Mouse (Mus musculus): Measurements from ENCODE around the gene Safb2.

Gene Safb2

DNA sequence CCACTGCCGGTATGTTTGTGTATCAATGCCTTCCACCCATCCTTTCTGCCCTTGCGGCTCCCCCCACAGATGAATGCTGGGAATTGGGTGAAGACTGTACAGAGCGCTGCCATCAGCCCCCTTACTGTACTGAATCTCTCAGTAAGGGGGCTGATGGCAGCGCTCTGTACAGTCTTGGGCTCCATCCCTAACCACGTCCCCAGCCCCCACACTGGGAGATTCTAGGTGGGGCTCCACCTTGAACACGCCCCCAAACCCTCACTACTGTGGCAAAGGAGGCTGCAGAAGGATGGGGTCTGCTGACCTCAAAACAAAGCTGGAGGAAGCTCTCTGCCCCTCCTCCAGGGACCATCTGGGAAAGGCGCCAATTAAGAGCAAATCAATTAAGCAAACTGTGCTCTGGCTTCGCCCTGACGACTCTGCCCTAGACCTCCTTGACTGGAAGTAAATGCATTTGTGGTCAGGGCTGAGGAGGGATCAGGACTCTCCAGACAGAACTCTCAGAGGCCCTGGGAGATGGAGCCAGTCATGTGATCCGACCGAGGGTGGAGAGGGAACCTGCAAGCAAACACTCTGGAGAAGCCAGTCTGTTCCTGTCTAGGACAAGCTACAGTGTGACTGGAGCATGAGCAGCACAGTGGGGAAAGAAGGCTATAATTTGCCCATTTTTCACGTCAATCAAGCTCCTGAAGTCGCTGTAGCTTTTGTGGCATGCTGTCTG is 68.5 kb downstream of the Safb2 start:
- DNase-seq (ENCODE audit: low spot score in 2 of 2) = no peak

DNA sequence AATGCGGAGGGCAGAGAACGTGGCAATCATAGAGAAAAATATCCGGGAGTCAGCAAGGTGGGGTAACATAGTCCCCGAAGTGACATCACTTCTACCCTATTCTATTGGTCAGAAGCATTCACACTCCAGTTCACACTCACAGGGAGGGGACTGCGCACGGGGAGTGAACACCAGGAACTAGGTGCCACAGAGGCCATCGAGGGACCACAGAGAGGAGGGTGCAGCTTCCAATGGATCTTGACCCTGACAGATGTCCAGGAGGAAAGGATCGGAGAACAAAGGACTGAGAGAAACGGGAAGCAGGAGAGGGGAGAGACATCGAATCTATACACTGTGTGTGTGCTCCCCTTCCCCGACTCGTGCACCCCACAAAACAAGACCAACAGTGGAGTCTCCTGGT is 69.5 kb downstream of the Safb2 start:
- DNase-seq (ENCODE audit: low spot score in 2 of 2) = no peak

DNA sequence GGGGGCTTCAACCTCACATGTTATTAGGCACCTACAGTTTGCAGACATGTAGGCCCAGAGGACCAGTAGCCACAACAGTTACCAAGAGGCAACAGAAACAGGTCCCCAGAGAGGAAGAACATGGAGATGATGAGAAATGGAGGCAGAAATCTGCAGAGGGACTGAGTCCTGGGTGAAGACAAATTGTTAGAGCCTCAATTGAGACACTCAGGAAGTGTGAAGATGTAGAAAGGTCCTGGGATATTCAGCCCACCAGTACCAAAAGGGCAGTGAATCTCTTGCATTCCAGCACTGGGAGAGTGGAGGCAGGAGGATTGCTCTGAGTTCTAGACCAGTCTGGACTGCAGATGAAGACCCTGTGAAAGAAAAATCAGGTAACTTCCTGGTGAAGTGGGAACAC is 70.1 kb downstream of the Safb2 start:
- no peak for DNase-seq (ENCODE audit: low spot score in 2 of 2)

DNA sequence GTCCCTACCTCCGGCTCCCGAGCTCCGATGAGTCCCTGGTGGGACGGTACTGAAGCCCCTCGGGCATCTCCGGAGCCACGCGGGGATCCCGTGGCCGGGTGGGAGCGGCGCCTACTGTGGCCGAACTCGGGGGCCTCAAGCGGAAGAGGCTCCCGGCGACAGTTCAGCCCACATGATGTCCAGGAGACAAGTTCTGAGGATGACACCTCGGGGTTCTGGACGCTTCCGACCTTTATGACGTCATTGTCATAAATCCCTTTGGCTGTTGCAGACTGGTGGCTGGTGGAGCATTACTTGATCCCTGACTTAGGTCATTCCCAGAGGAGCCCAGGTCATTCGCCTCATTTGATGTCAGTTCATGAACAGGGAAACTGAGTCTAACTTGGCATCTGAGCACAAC is 72.1 kb downstream of the Safb2 start, which contains the start of gene Znrf4:
Znrf4 (minus strand) TSS at position 122 of the 400 bp plus-strand sequence.
- no peak for DNase-seq (ENCODE audit: low spot score in 2 of 2)

DNA sequence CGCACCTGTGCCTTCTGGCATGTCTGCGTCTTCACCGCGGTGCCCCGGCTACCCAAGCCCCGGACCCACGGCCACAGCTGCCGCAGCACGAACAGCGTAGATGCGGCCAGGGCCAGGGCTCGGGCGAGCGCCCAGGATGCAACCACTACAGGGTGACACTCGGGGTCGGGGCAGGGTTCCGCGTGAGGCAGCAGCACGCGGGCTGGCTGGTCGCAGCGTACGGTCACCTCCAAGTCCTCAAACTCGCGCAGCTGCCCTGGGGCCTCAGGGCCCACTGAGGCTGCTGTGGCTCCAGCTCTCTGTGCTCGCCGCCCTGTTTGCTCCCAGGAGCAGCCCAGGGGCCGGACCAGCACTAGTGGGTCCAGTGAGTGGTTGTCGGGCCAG is 72.7 kb downstream of the Safb2 start:
- no peak for DNase-seq (ENCODE audit: low spot score in 2 of 2)

DNA sequence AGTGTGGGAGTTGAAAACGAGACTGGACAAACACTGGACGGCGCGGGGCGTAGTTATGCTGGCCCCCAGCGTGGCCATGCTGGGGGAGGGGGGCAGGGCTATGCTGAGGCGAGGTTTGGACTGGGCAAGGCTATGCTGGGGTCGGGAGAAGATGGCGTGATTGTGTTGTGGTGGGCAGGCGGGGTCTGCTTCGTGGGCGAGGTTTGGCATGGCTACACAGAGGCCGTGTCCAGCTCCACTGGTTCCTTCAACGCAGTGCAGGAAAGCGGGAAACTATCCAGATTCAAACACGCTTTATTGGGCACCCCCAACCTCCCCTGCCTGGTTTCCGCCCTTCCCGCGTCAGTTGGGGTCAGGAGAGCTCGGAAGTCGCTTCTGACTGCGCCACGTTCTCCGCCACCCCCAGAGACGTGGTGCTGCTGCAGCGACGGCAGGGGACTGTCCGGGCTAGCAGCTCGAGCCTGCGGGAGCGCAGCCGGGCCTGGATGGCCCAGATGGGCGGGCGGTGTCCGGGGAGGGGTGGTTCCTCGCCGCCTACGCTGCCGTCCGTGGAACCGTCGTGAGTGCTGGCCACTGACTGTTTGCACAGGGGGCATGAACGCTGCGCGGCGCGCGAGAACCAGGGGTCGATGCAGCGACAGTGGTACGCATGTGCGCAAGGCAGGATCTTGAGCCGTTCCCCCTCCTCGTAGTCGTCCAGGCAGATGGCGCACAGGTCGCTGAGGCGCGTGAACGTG is 73.2 kb downstream of the Safb2 start:
- DNase-seq (ENCODE audit: low spot score in 2 of 2) = peak in 1 of 2 experiments; percentile 19
